Mouse (Mus musculus) telencephalon, adult 2 months (tissue): ENCODE measurements around the gene Ppard.
"Not testable (repeated sequence)": the region's sequence is repeated elsewhere in the genome, so short reads cannot be mapped to it uniquely, and the experiment has no call there.

Source experiments
- DNase-seq: peaks from one replicate; pipeline ENCODE4 v3.0.0-alpha.2; 2011; ENCODE audit warnings: low read depth, low spot score

The Ppard gene

DNA sequence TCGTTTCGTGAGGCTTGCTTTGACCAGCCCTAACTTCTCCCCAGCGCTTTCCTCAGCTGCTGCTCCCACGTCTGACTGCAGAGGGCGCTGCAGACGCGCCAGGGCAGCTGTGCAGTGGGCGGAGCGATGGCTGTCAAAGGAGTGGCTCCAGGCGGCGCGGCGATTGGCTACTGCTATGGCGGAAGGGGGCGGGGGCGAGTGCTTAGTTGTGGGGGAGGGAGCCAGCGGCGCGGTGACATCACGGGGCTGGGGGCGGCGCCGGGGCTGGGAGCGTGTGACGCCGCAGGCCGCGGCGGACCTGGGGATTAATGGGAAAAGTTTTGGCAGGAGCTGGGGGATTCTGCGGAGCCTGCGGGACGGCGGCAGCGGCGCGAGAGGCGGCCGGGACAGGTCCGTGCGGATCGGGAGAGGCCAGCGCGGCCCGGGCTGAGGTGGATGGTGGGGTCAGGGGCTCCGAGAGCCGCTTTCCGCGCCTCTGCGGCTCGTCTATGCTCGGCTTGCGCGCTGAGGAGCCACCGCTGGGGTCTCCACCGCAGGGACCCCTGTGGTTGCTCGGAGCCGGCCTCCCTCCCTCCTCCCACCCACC, at the start of gene Ppard:
Gene Ppard, plus strand, starts transcription at position 226 of the 586 bp plus-strand sequence.
- peak; percentile 90 for DNase-seq

DNA sequence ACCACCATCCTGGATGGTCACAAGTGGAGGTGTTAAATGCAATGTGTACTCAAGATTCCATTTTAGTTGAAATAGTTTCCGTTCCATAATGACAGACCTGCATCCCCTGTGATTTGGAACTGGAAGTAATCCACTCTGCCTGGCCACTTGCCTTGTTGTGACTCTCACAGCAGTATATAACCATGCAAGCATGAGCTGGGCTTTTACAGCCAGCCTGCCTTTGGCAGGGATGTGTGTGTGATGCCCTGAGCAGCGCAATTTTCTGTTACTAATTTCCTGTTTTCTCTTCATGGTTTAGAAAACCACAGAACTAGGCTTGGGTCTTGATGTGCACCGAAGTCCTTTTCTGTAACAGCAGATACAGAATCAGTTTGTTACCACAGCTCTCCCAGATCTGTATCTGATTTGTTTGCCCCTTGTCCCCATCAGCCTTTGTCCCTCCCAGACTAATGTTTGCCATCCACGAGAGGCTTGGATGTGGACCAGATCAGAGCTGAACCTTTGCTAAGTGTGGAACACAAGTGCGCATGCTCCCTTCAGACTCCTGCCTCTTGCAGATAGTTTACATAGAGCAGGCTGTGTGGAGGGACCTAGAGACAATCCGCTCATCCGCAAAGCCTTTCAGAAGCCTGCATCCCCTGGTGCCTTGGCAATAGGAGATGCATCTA, 47.4 kb upstream of the Ppard start:
- DNase-seq = no peak

DNA sequence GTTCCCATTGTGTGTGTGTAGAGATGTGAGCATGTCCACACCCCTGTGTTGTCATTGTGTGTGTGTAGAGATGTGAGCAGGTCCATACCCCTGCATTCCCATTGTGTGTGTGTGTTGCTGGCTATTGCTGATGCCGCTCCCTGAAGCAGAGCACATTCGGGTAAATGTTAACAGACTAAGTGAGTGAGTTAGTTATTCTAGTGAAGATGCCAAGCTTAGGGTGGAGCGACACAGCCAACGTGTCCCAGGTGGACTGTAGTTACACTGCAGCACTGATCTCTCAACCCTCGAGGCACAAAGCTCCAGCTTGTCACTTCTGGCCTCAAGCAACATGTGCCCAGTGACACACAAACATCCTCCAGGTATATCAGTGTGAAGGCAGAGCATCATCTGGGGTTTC, 44.2 kb upstream of the Ppard start:
- DNase-seq = no peak

DNA sequence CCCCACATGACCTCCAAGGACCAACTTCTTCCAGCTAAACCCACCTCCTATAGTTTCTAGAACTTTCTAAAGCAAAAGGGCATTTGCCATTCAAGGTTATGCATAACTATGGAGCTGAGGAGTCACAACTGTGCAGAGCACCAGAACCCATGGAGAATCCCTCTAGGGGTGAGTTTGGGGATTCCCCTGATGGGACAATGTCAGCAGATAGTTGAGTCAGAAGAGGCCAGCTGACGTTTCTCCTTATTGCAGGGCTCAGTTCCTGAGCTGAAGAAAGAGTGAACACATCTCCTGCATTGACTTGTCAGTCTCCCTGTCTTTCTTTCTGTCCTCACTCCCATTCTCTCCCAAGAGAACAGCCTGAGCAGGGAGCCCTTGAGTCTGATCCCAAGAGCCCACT, 39.7 kb upstream of the Ppard start:
- DNase-seq = no peak

DNA sequence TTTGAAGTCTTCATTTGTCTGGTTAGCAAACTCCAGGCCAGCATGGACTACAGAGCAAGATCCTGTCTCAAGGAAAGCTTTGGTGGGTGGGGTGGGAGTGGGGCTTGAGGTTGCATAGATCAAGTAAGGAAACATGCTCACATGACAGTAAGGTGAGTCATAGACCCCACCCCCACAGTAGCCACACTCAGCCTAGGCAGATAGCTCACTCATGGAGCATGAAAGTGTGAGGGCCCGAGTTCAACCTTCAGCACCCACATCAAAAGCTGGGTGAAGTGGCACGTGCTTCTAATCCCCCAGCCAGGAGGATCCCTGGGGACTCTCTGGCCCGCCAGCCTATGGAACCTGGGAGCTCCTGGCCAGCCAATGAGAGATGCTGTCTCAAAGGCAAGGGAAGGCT, 38.9 kb upstream of the Ppard start:
- no peak for DNase-seq

DNA sequence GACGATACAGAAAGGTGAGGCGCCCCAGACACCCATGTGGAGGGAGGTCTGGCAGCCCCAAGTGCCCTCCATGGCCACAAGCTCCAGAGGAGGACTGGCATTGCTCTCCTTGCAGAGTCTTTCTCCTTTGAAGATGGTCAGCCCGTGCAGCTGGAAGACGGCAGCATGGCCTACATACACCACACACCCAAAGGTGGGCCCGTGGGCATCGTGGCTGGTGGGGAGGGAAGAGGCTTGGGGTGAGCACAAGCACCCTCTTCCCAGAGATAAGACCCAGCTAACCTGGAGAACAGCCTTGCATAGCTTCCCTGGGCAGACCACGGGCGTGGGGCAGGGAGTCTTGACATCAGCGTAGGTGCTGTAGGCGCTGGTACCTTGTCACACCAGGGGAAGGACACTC, 37.5 kb upstream of the Ppard start:
- no peak for DNase-seq

DNA sequence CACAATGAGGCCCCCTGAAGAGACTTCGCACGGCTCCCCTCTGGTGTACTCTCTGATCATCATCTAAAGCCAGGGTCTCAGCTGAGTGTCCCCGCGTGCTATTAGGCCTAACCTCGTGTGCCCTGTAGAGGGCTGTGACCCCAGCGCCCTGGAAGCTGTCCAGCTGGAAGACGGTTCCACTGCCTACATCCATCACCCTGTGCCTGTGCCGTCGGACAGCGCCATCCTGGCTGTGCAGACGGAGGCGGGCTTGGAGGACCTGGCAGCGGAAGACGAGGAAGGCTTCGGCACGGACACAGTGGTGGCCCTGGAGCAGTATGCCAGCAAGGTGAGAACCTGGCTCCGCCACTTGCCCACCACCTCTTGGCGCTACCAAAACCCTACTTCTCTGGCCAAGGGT, 34.9 kb upstream of the Ppard start:
- DNase-seq = no peak

DNA sequence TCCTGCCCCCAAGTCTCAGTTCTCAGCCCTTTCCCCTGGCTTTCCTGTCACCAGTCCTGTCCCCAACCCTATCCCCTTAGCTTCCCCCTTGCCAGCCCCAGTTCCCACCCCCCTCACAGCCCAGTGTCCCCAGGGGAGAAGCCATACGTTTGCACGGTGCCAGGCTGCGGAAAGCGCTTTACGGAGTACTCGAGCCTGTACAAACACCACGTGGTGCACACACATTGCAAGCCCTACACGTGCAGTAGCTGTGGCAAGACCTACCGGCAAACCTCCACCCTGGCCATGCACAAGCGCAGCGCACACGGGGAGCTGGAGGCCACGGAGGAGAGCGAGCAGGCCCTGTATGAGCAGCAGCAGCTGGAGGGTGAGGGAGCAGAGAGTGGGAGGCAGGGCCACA, 30.5 kb upstream of the Ppard start:
- DNase-seq = no peak

DNA sequence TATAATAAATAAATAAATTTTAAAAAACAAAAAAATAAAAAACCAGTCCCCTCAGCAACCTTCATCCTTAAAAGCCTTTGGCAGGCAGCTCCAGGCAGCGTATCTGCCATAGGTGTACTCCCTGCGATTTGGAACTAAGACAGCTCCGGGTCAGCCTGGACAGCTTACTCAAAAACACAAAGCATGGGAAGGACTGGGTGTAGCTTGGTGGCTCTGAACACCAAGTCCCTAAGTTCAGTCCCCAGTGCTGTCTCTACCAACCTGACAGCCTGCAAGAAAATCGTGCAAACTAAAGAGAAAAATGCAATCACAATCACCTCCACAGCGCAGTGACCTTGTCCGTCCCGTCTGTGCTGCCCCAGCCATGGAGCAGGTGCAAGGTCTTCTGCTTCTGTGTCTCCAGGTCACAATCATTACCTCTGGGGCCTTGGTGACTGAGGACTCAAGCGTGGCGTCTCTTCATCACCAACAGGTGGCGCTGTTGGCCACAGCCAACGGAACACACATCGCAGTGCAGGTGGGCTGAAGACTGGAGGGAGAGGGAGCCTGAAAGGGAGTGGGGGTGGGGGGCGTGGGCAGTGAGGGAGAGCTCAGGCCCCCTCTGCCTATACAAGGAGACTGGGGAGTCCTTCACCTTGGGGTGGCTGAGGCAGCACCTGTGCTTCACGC, 28.3 kb upstream of the Ppard start:
- DNase-seq = peak; percentile 27

DNA sequence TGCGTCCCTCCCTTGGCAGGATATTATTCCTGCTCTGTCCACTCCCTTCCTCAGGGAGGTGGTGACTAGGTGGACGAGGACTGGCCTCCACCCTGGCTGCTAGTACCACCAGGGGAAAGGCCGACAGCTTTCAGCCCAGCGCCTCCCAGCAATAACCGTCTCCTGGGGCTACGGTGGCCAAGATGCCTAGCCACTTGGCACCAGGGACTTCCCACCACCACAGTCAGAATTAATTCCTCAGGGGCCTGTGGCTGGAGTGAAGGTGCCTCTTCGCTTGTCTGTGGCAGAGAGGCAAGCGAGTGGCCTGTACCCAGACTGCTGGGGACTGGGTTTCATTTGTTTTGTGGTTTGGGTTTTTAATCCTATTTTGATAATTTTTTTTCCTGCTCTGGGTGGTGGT, 27.1 kb upstream of the Ppard start:
- DNase-seq = no peak

DNA sequence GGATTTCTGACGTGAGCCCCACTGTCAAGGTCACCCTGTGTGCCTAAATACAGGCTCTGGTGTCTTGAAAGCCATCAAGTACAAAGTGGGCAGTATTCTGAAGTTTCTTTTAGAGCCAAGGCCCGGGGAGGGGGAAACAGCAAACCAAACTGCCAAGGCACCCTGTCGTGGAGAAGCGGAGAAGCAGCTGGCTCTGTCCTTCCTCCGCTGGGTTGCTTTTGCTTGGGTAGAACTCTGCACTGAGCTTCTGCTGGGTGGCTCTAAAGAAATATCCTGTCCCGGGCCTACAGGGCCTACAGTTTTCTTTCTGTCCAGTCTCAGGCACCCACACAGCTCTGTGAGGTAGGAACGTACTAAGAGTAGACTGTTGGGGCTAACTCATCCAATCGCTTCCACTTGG, 25.4 kb upstream of the Ppard start:
- DNase-seq = no peak

DNA sequence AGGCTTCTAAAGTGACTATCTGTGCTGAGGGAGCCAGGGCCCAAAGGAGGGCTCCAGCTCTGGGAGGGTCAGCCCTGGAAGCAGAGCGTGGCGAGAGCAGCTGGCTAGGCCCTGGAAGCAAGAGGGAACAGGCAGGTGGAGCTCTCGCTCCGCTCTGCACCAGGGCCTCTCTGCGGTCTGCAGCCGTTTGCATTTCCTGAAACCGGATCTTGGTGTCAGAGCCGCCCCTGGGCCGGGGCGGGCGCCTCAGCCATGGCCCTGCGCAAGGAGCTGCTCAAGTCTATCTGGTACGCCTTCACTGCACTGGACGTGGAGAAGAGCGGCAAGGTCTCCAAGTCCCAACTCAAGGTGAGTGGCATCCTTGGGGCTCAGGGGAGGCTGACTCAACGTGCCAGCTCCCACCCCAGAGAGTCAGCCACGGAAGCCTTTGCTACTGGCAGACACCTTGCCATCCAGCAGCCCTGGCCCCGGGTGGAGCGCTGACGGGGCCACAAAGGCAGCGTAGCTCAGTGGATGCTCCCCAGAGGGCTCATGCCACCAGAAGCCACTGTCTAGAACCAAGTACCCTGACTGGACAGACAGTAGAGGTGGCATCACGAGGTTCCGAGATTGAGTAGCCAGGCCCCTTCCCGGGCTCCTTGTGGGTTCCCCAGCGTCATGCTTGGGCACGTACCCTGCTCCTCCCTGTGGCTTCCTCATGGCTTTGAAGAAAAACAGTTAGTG, 24.7 kb upstream of the Ppard start, which contains the start of gene Def6:
Gene Def6, plus strand, starts transcription at position 188 of the 723 bp plus-strand sequence.
- no peak for DNase-seq

DNA sequence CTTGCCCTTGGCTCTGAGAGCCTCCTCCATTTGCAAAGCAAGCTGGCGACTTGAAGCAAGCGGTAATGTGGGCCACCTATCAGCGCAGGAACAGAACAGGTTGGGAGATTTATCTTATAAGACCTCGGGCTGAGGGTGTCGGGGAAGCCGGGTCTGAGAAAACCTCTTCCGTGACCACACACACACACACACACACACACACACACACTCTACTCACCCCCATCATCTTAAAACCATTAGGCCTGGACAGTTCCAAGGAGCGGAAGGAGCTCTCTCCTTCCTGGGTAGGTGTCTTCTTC, 24.2 kb upstream of the Ppard start:
- no peak for DNase-seq

DNA sequence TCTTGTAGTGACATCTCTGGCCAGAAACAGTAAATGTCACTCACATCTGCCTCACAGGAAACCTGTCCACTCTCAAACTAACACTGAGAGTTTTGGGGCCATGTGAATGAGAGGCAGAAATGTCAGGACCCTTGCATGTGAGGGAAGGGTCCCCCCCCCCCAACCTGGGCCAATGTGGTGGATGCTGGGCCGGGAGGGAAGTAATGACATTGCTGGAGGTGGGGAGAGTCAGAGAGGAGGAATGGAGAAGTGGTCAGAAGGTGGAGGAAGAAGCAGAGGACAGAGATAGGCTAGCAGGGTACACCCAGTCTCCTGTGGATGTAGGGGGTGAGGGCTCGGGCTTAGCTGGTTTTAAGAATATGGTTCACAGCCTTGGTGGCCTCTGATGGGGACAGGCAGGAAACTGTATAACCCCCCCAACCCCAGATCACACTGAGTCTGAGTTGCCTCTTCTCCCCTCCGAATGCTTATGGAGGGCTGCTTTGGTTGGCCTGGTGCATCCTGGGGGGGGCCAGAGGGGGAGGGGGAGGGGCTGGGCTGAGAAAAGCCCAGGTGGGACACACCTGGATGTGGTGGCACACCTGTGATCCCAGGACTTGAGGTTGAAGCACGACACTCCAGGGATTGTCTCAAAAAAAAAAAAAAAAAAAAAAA, 22.9 kb upstream of the Ppard start:
- DNase-seq = no peak

DNA sequence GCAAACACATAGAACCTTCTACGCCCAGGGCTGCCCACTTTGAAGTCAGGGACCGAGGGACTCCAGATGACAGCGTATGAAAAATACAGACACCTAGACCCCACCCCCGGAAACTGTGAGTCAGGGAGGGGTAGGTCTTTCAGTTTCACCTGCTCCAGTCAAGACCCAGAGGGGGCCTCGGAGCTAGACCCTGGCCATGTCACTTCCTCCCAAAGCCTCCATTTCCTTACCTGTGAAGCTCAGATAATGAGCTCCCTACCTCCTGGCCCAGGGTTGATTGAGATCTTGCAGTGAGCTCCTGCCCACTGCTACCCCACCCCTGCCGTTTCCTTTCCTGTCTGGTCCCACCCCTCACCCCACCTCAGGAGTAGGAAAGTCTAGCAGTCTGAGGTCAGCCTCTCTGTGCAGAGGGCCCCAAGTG, 20.6 kb upstream of the Ppard start:
- DNase-seq = no peak

DNA sequence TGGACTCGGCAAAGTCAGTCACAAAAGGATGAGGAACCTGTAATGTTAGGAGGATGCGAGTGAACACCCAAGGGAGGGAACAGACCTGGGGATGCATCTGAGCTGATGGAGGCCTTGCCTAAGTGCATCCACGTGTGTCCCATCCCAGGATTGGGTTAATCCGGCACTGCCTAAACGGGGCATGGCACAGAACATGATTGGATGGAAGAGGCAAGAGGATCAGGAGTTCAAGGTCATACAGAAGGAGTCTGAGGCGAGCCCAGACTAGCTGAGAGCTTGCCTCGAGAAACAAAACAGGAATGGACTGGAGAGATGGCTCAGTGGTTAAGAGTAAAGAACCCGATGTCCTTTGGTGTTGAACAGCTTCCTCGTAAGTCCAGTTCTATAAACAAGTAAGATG, 20.1 kb upstream of the Ppard start:
- no peak for DNase-seq

DNA sequence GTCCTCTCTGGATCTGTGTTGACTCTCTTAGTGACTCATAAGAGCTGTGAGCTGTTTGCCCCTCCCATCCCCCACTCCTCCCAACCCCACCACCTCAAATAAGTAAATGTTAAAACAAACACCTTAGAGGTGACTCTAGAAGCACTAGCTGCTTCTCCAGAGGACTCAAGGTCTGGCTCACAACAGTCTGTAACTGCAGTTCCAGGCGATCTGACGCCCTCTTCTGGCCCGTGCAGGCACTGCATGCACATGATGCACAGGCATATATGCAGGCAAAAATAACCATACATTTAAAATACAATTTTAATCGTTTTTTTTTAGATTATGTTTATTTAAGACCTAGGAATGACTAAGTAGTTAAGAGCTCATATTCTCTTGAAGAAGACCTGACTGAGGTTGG, 19.3 kb upstream of the Ppard start:
- DNase-seq = no peak

DNA sequence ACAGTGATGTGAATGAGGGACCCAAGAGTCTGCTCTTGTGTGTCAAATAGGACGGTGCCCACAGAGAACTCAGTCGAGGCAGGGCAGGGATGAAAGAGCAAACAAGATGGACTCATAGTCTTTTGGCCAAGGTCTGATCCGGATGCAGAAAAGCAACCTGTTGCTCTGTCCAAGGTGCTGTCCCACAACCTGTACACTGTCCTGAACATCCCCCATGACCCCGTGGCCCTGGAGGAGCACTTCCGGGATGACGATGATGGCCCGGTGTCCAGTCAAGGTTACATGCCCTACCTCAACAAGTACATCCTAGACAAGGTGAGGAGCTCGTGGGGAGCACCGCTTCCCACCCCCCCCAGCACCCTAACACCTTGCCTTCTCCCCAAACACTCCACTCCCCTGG, 15.7 kb upstream of the Ppard start:
- no peak for DNase-seq

DNA sequence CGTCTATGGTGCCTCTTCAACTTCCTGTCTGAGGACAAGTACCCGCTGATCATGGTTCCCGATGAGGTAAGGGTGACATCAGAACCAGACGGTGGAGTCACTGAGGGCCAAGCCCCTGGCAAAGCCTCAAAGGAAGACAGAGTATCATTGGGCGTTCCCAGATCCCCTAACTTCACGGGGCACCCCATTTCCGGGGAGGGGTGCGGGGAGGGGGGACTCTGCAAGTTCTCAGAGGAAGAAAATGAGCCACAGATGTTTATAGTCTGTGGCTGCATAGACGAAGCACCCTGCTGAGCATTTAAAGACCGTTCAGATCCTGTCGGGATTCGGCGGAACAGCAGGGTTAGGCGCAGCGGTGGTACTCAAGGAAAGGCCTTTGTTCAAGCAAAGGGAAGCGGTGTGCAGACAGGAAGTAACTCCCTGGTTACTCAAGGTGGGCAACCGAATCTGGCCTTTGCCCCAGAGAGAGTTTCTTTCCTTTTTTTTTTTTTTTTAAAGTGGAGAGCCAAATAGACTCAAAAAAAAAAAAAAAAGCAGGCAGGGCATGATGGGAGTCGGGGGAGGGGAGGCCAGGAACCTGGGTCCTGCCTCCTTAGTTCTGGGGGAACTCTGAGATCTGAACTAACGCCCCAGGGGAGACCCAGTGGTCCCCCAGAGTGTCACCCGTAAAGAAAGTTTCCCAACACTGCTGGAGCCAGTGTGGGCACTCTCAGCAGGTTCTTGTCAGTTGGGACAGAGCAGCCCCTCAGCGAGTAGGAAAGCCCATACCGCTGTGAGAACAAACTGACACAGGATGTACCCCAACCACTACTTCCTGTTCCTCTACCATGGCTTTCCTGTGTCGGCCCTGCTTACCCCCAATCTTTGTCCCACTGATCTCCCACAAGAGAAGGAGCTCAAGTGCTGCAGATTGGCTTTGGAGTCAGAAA, 14.5 kb upstream of the Ppard start:
- no peak for DNase-seq

DNA sequence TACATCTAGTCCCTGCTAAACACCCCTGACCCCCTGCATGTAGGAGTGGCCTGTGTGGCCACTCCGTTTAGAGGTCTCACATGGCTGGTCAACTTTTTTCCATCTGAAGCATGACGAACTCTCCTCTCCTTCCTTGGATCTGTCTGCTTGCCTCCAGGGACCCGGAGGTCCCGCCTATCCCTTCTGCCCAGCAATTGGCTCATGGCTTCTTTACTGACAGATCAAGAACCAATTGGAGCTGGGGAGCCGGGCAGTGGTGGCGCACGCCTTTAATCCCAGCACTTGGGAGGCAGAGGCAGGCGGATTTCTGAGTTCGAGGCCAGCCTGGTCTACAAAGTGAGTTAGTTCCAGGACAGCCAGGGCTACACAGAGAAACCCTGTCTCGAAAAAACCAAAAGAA, 10.0 kb upstream of the Ppard start:
- DNase-seq = not testable (repeated sequence)
